Mouse (Mus musculus): ENCODE results near the gene Ulk2. TPM values are rescaled to one million over a fixed set of nuclear protein-coding genes. Genes with fewer than 3 reads are reported as not detected.

Ulk2 gene
- polyA plus RNA-seq (2015; fragmentation: Nextera tagmentation; extraction: Ambion mirVana), result 38.2 and 41.8 TPM in 2 replicates

GRCm38 (mm10) chr11:61854988-61855411 lies at the start of gene Ulk2:
Gene Ulk2, minus strand, starts transcription at chr11:61855073.
- Histone ChIP-seq H3K27me3 (no peaks in the 10 kb centered on the region), H3K9ac (peak within 1 kb of the TSS; percentile 97), H3K9me3 (no peaks in the 10 kb centered on the region), H3K36me3 (0 out of 2 replicates have a peak, but pooled peaks cover 3% of the 10 kb centered on the region), H3K4me2 (peak within 1 kb of the TSS; percentile 73), H3K4me1 (replicated peaks) (peaks cover 22% of the 10 kb centered on the region), H3K27ac (replicated peaks) (peak within 1 kb of the TSS; percentile 95), H3K4me3 (peak within 1 kb of the TSS; percentile 75)
- WGBS, result 0% methylated on average over 57 of the region's 58 CpGs
- ATAC-seq (ENCODE audit: low FRiP score, low read depth), result peak; percentile 93

GRCm38 (mm10) chr11:61882183-61882582 lies 27.3 kb upstream of the Ulk2 start:
- peaks cover 25% of the 10 kb centered on the region for H3K36me3 ChIP-seq

GRCm38 (mm10) chr11:61879921-61880320 lies 25.0 kb upstream of the Ulk2 start:
- Histone ChIP-seq H3K9me3 (no peaks in the 10 kb centered on the region), H3K9ac (no peak overlapping the region), H3K4me1 (replicated peaks) (no peaks in the 10 kb centered on the region), H3K4me2 (no peak overlapping the region), H3K36me3 (peaks cover 33% of the 10 kb centered on the region), H3K27ac (replicated peaks) (no peak overlapping the region), H3K4me3 (no peak overlapping the region), H3K27me3 (no peaks in the 10 kb centered on the region)
- ATAC-seq (ENCODE audit: low FRiP score, low read depth), result no peak

More at GRCm38 (mm10) chr11:61882183-61882582, 27.3 kb upstream of the Ulk2 start:
- ATAC-seq (ENCODE audit: low FRiP score, low read depth), result no peak
- Histone ChIP-seq H3K4me1 (replicated peaks) (no peaks in the 10 kb centered on the region), H3K9me3 (no peaks in the 10 kb centered on the region), H3K4me3 (no peak overlapping the region), H3K9ac (no peak overlapping the region), H3K27ac (replicated peaks) (no peak overlapping the region), H3K4me2 (no peak overlapping the region), H3K27me3 (no peaks in the 10 kb centered on the region)
- WGBS, result 76% methylated on average over 5 of the region's 5 CpGs

GRCm38 (mm10) chr11:61871881-61872280 lies 17.0 kb upstream of the Ulk2 start:
- Histone ChIP-seq H3K4me1 (replicated peaks) (no peaks in the 10 kb centered on the region), H3K4me2 (no peak overlapping the region), H3K36me3 (peaks cover 63% of the 10 kb centered on the region), H3K27ac (replicated peaks) (no peak overlapping the region), H3K27me3 (no peaks in the 10 kb centered on the region), H3K9me3 (no peaks in the 10 kb centered on the region), H3K9ac (no peak overlapping the region), H3K4me3 (no peak overlapping the region)
- WGBS, result 88% methylated on average over 5 of the region's 5 CpGs
- no peak for ATAC-seq (ENCODE audit: low FRiP score, low read depth)

- H3K36me3 ChIP-seq, result peaks cover 23% of the 10 kb centered on the region
- no peaks in the 10 kb centered on the region for H3K9me3 ChIP-seq
- H3K4me2 ChIP-seq, result no peak overlapping the region
- H3K27ac ChIP-seq (replicated peaks), result no peak overlapping the region
- ATAC-seq (ENCODE audit: low FRiP score, low read depth), result no peak
- H3K4me1 ChIP-seq (replicated peaks), result no peaks in the 10 kb centered on the region
- no peak overlapping the region for H3K9ac ChIP-seq
- H3K4me3 ChIP-seq, result no peak overlapping the region
- no peaks in the 10 kb centered on the region for H3K27me3 ChIP-seq
These were observed 12.0 kb upstream of the Ulk2 start for GRCm38 (mm10) chr11:61866856-61867255.

- no peak overlapping the region for H3K9ac ChIP-seq
- H3K9me3 ChIP-seq, result no peaks in the 10 kb centered on the region
- 84% methylated on average over 6 of the region's 6 CpGs for WGBS
- no peak overlapping the region for H3K4me2 ChIP-seq
- no peaks in the 10 kb centered on the region for H3K4me1 ChIP-seq (replicated peaks)
- H3K27me3 ChIP-seq, result no peaks in the 10 kb centered on the region
- no peaks in the 10 kb centered on the region for H3K36me3 ChIP-seq
- H3K4me3 ChIP-seq, result no peak overlapping the region
- H3K27ac ChIP-seq (replicated peaks), result no peak overlapping the region
- ATAC-seq (ENCODE audit: low FRiP score, low read depth), result no peak
These were observed 7.1 kb upstream of the Ulk2 start for GRCm38 (mm10) chr11:61861781-61862547.

- Histone ChIP-seq H3K9me3 (no peaks in the 10 kb centered on the region), H3K27me3 (no peaks in the 10 kb centered on the region), H3K4me1 (replicated peaks) (no peaks in the 10 kb centered on the region), H3K9ac (no peak overlapping the region), H3K4me3 (no peak overlapping the region), H3K4me2 (no peak overlapping the region), H3K27ac (replicated peaks) (no peak overlapping the region), H3K36me3 (no peaks in the 10 kb centered on the region)
- 84% methylated on average over 1 of the region's 1 CpGs for WGBS
- ATAC-seq (ENCODE audit: low FRiP score, low read depth), result no peak
These were observed 4.4 kb upstream of the Ulk2 start for GRCm38 (mm10) chr11:61859316-61859715.

GRCm38 (mm10) chr11:61855539-61855938 lies 666 bp upstream of the Ulk2 start:
- WGBS, result 46% methylated on average over 6 of the region's 6 CpGs
- peak overlapping the region; percentile 95 for H3K27ac ChIP-seq (replicated peaks)
- peaks cover 17% of the 10 kb centered on the region for H3K4me1 ChIP-seq (replicated peaks)
- H3K9me3 ChIP-seq, result no peaks in the 10 kb centered on the region
- 0 out of 2 replicates have a peak, but pooled peaks cover 2% of the 10 kb centered on the region for H3K36me3 ChIP-seq
- no peak for ATAC-seq (ENCODE audit: low FRiP score, low read depth)
- no peaks in the 10 kb centered on the region for H3K27me3 ChIP-seq
- H3K4me2 ChIP-seq, result peak overlapping the region; percentile 73
- H3K4me3 ChIP-seq, result peak overlapping the region; percentile 75
- peak overlapping the region; percentile 97 for H3K9ac ChIP-seq

GRCm38 (mm10) chr11:61854211-61854987 lies 474 bp downstream of the Ulk2 start:
- H3K9ac ChIP-seq, result peak overlapping the region; percentile 97
- WGBS, result under 1% methylated on average over 73 of the region's 87 CpGs
- no peaks in the 10 kb centered on the region for H3K27me3 ChIP-seq
- peak; percentile 88 for ATAC-seq (ENCODE audit: low FRiP score, low read depth)
- H3K4me1 ChIP-seq (replicated peaks), result peaks cover 26% of the 10 kb centered on the region
- peaks cover 5% of the 10 kb centered on the region; the same call in 1 of the 2 replicates for H3K36me3 ChIP-seq
- peak overlapping the region; percentile 95 for H3K27ac ChIP-seq (replicated peaks)
- H3K4me2 ChIP-seq, result peak overlapping the region; percentile 73
- H3K4me3 ChIP-seq, result peak overlapping the region; percentile 75
- no peaks in the 10 kb centered on the region for H3K9me3 ChIP-seq

- no peak for ATAC-seq (ENCODE audit: low FRiP score, low read depth)
- WGBS, result 13% methylated on average over 5 of the region's 5 CpGs
These were observed 1.2 kb downstream of the Ulk2 start for GRCm38 (mm10) chr11:61853659-61854058.

GRCm38 (mm10) chr11:61852916-61853315 lies 2.0 kb downstream of the Ulk2 start:
- Histone ChIP-seq H3K4me2 (peak overlapping the region; percentile 45), H3K4me1 (replicated peaks) (peaks cover 29% of the 10 kb centered on the region), H3K4me3 (no peak overlapping the region), H3K27ac (replicated peaks) (no peak overlapping the region), H3K9me3 (no peaks in the 10 kb centered on the region), H3K36me3 (peaks cover 11% of the 10 kb centered on the region; the same call in 1 of the 2 replicates), H3K27me3 (no peaks in the 10 kb centered on the region), H3K9ac (no peak overlapping the region)
- ATAC-seq (ENCODE audit: low FRiP score, low read depth), result no peak

More at GRCm38 (mm10) chr11:61853659-61854058, 1.2 kb downstream of the Ulk2 start:
- H3K4me2 ChIP-seq, result peak overlapping the region; percentile 73
- no peaks in the 10 kb centered on the region for H3K9me3 ChIP-seq
- H3K27me3 ChIP-seq, result no peaks in the 10 kb centered on the region
- H3K36me3 ChIP-seq, result peaks cover 11% of the 10 kb centered on the region; the same call in 1 of the 2 replicates
- H3K27ac ChIP-seq (replicated peaks), result peak overlapping the region; percentile 95
- peaks cover 29% of the 10 kb centered on the region for H3K4me1 ChIP-seq (replicated peaks)
- H3K4me3 ChIP-seq, result peak overlapping the region; percentile 75
- H3K9ac ChIP-seq, result peak overlapping the region; percentile 97

- no peak overlapping the region for H3K27ac ChIP-seq (replicated peaks)
These were observed 3.7 kb downstream of the Ulk2 start for GRCm38 (mm10) chr11:61851195-61851594.

More at GRCm38 (mm10) chr11:61851195-61851594, 3.7 kb downstream of the Ulk2 start:
- WGBS, result 80% methylated on average over 3 of the region's 3 CpGs
- Histone ChIP-seq H3K4me3 (no peak overlapping the region), H3K9me3 (no peaks in the 10 kb centered on the region), H3K9ac (no peak overlapping the region), H3K27me3 (no peaks in the 10 kb centered on the region), H3K36me3 (peaks cover 11% of the 10 kb centered on the region; the same call in 1 of the 2 replicates), H3K4me2 (no peak overlapping the region), H3K4me1 (replicated peaks) (peaks cover 29% of the 10 kb centered on the region)
- ATAC-seq (ENCODE audit: low FRiP score, low read depth), result no peak
